Mouse (Mus musculus): ENCODE data around the gene Serpina3j. TPM values are rescaled to one million over a fixed set of nuclear protein-coding genes. Genes with fewer than 3 reads are reported as not detected.
"Not testable (repeated sequence)": the region's sequence is repeated elsewhere in the genome, so short reads cannot be mapped to it uniquely, and the experiment has no call there.

Gene Serpina3j
- total RNA-seq (2021) = not detected
- long read RNA-seq, experiment 1 = 0 reads
- long read RNA-seq, experiment 2 = 0 reads

- no peak for DNase-seq
- intact Hi-C loops (cut with DNase I) = no loop called here
These were observed at the start of gene Serpina3j for GRCm38 (mm10) chr12:104314253-104314652. Gene Serpina3j, plus strand, starts transcription at chr12:104314553.

GRCm38 (mm10) chr12:104266374-104266773, 48.0 kb upstream of the Serpina3j start:
- DNase-seq = no peak
- intact Hi-C loops (cut with DNase I) = no loop called here

- DNase-seq = no peak
- intact Hi-C loops (cut with DNase I) = no loop called here
These were observed 35.9 kb upstream of the Serpina3j start for GRCm38 (mm10) chr12:104278216-104279055.

- DNase-seq = no peak
- intact Hi-C loops (cut with DNase I) = no loop called here
These were observed 35.3 kb upstream of the Serpina3j start for GRCm38 (mm10) chr12:104279056-104279435.

GRCm38 (mm10) chr12:104283380-104283779, 31.0 kb upstream of the Serpina3j start:
- intact Hi-C loops (cut with DNase I) = no loop called here
- DNase-seq = no peak

GRCm38 (mm10) chr12:104288336-104288735, 26.0 kb upstream of the Serpina3j start:
- intact Hi-C loops (cut with DNase I) = no loop called here
- DNase-seq = no peak

GRCm38 (mm10) chr12:104289872-104290271, 24.5 kb upstream of the Serpina3j start:
- intact Hi-C loops (cut with DNase I) = no loop called here
- no peak for DNase-seq

GRCm38 (mm10) chr12:104293963-104294362, 20.4 kb upstream of the Serpina3j start:
- no peak for DNase-seq
- intact Hi-C loops (cut with DNase I) = no loop called here

GRCm38 (mm10) chr12:104298049-104298448, 16.3 kb upstream of the Serpina3j start:
- intact Hi-C loops (cut with DNase I) = no loop called here
- no peak for DNase-seq

GRCm38 (mm10) chr12:104305991-104306390, 8.4 kb upstream of the Serpina3j start:
- intact Hi-C loops (cut with DNase I) = no loop called here
- DNase-seq = no peak

GRCm38 (mm10) chr12:104322454-104322853, 8.1 kb downstream of the Serpina3j start:
- DNase-seq = no peak
- intact Hi-C loops (cut with DNase I) = no loop called here

GRCm38 (mm10) chr12:104331701-104332100, 17.3 kb downstream of the Serpina3j start:
- intact Hi-C loops (cut with DNase I) = no loop called here
- no peak for DNase-seq

- DNase-seq; intact Hi-C loops (cut with DNase I): not testable (repeated sequence)
These were observed 22.5 kb downstream of the Serpina3j start for GRCm38 (mm10) chr12:104336873-104337272.

- intact Hi-C loops (cut with DNase I); DNase-seq: not testable (repeated sequence)
These were observed 23.9 kb downstream of the Serpina3j start, which contains the start of the genes Serpina3k and Serpina3m for GRCm38 (mm10) chr12:104338226-104338625. Gene Serpina3k, plus strand, starts transcription at chr12:104338486. Gene Serpina3m, plus strand, starts transcription at chr12:104338486.

GRCm38 (mm10) chr12:104338705-104339104, 24.4 kb downstream of the Serpina3j start:
- intact Hi-C loops (cut with DNase I) = no loop called here
- DNase-seq = no peak

- DNase-seq; intact Hi-C loops (cut with DNase I): not testable (repeated sequence)
These were observed 28.1 kb downstream of the Serpina3j start for GRCm38 (mm10) chr12:104342489-104342888.

GRCm38 (mm10) chr12:104345181-104345580, 30.8 kb downstream of the Serpina3j start:
- intact Hi-C loops (cut with DNase I) = no loop called here
- no peak for DNase-seq

GRCm38 (mm10) chr12:104345707-104346106, 31.4 kb downstream of the Serpina3j start:
- DNase-seq = no peak
- intact Hi-C loops (cut with DNase I) = no loop called here

GRCm38 (mm10) chr12:104347091-104347490, 32.7 kb downstream of the Serpina3j start:
- intact Hi-C loops (cut with DNase I) = no loop called here
- no peak for DNase-seq

GRCm38 (mm10) chr12:104351812-104352211, 37.5 kb downstream of the Serpina3j start:
- DNase-seq = peak; percentile 46 to 60
- intact Hi-C loops (cut with DNase I) = loop anchor here (5.0 kb wide), 1 partner anchor 60 kb away; no protein-coding TSS in a partner anchor

GRCm38 (mm10) chr12:104356006-104356405, 41.7 kb downstream of the Serpina3j start:
- DNase-seq = no peak
- intact Hi-C loops (cut with DNase I) = no loop called here

GRCm38 (mm10) chr12:104369986-104370385, 55.6 kb downstream of the Serpina3j start:
- intact Hi-C loops (cut with DNase I) = no loop called here

More at GRCm38 (mm10) chr12:104369986-104370385, 55.6 kb downstream of the Serpina3j start:
- no peak for DNase-seq
